Mouse (Mus musculus) megakaryocyte, embryonic 14.5 days (primary cell): ENCODE measurements at regions not wholly inside any gene's neighbourhood (a gene's known extent, or its start where the extent isn't known, plus 50 kb on each side); places are given as distances from the start of the nearest gene placed in this dataset.

ENCODE experiments used
- H3K27me3 ChIP-seq: replicated peaks from 2 replicates; pipeline ENCODE3; 2012; ENCODE audit warnings: inconsistent platforms
- H3K36me3 ChIP-seq: replicated peaks from 2 replicates; pipeline ENCODE3; 2012; ENCODE audit warnings: low read length, inconsistent platforms, mixed read lengths
- H3K4me1 ChIP-seq: 2 replicates; pipeline ENCODE4 v1.6.1; 2012; ENCODE audit warnings: inconsistent platforms
- H3K4me3 ChIP-seq: replicated peaks from 2 replicates; pipeline ENCODE3; 2012; ENCODE audit warnings: moderate library complexity, mild to moderate bottlenecking, inconsistent platforms
- H3K9me3 ChIP-seq: 2 replicates; pipeline ENCODE4 v1.6.1; 2012; ENCODE audit warnings: inconsistent platforms
- FLI1 ChIP-seq: IDR thresholded peaks from 2 replicates; pipeline ENCODE4 v1.6.1; 2012; ENCODE audit warnings: low read length, inconsistent platforms, mixed read lengths
- GATA1 ChIP-seq: IDR thresholded peaks from 3 replicates; pipeline ENCODE4 v1.6.1; 2012; ENCODE audit warnings: mixed read lengths, low read length, inconsistent platforms, borderline replicate concordance

- no peaks in the 10 kb centered on the region for H3K4me1 ChIP-seq
- TF ChIP-seq GATA1 (no peak), FLI1 (no peak)
- H3K9me3 ChIP-seq = peaks cover 17% of the 10 kb centered on the region
- no peaks in the 10 kb centered on the region for H3K27me3 ChIP-seq
- no peak overlapping the region for H3K4me3 ChIP-seq
- no peaks in the 10 kb centered on the region for H3K36me3 ChIP-seq
These were observed 59.0 kb upstream of the Ntm start for GRCm38 (mm10) chr9:30021981-30022380.

GRCm38 (mm10) chr9:30025275-30025674 is 62.3 kb upstream of the Ntm start:
- Histone ChIP-seq H3K27me3 (no peaks in the 10 kb centered on the region), H3K9me3 (peaks cover 23% of the 10 kb centered on the region), H3K36me3 (no peaks in the 10 kb centered on the region), H3K4me1 (no peaks in the 10 kb centered on the region), H3K4me3 (no peak overlapping the region)
- TF ChIP-seq FLI1 (no peak), GATA1 (no peak)

GRCm38 (mm10) chr9:30026939-30027338 is 64.0 kb upstream of the Ntm start:
- TF ChIP-seq GATA1 = no peak
- no peak for TF ChIP-seq FLI1
- Histone ChIP-seq H3K4me1 (no peaks in the 10 kb centered on the region), H3K4me3 (no peak overlapping the region), H3K9me3 (peaks cover 34% of the 10 kb centered on the region), H3K36me3 (no peaks in the 10 kb centered on the region), H3K27me3 (no peaks in the 10 kb centered on the region)

GRCm38 (mm10) chr9:30040396-30040795 is 77.5 kb upstream of the Ntm start:
- no peaks in the 10 kb centered on the region for H3K27me3 ChIP-seq
- no peak overlapping the region for H3K4me3 ChIP-seq
- no peaks in the 10 kb centered on the region for H3K9me3 ChIP-seq
- H3K36me3 ChIP-seq = no peaks in the 10 kb centered on the region
- TF ChIP-seq GATA1 (no peak), FLI1 (no peak)
- H3K4me1 ChIP-seq = no peaks in the 10 kb centered on the region

GRCm38 (mm10) chr9:30064551-30064950 is 101.6 kb upstream of the Ntm start:
- H3K36me3 ChIP-seq = no peaks in the 10 kb centered on the region
- no peaks in the 10 kb centered on the region for H3K27me3 ChIP-seq
- H3K4me1 ChIP-seq = no peaks in the 10 kb centered on the region
- H3K4me3 ChIP-seq = no peak overlapping the region
- peaks cover 44% of the 10 kb centered on the region for H3K9me3 ChIP-seq
- TF ChIP-seq GATA1 = no peak
- no peak for TF ChIP-seq FLI1

- Histone ChIP-seq H3K9me3 (peaks cover 29% of the 10 kb centered on the region), H3K4me3 (no peak overlapping the region), H3K27me3 (no peaks in the 10 kb centered on the region), H3K36me3 (no peaks in the 10 kb centered on the region), H3K4me1 (no peaks in the 10 kb centered on the region)
- TF ChIP-seq GATA1 = no peak
- TF ChIP-seq FLI1 = no peak
These were observed 105.0 kb upstream of the Ntm start for GRCm38 (mm10) chr9:30067980-30068379.

GRCm38 (mm10) chr9:30075233-30075632 is 112.3 kb upstream of the Ntm start:
- Histone ChIP-seq H3K36me3 (no peaks in the 10 kb centered on the region), H3K4me3 (no peak overlapping the region), H3K27me3 (no peaks in the 10 kb centered on the region), H3K9me3 (peaks cover 13% of the 10 kb centered on the region), H3K4me1 (no peaks in the 10 kb centered on the region)
- TF ChIP-seq FLI1 (no peak), GATA1 (no peak)

- TF ChIP-seq GATA1 (no peak), FLI1 (no peak)
- H3K4me3 ChIP-seq = no peak overlapping the region
- H3K36me3 ChIP-seq = no peaks in the 10 kb centered on the region
- H3K27me3 ChIP-seq = no peaks in the 10 kb centered on the region
- no peaks in the 10 kb centered on the region for H3K4me1 ChIP-seq
- H3K9me3 ChIP-seq = peaks cover 13% of the 10 kb centered on the region
These were observed 113.1 kb upstream of the Ntm start for GRCm38 (mm10) chr9:30076006-30076405.

- TF ChIP-seq FLI1 = no peak
- TF ChIP-seq GATA1 = no peak
- no peaks in the 10 kb centered on the region for H3K36me3 ChIP-seq
- peaks cover 13% of the 10 kb centered on the region for H3K9me3 ChIP-seq
- no peak overlapping the region for H3K4me3 ChIP-seq
- no peaks in the 10 kb centered on the region for H3K27me3 ChIP-seq
- H3K4me1 ChIP-seq = no peaks in the 10 kb centered on the region
These were observed 113.5 kb upstream of the Ntm start for GRCm38 (mm10) chr9:30076482-30076881.

- no peak overlapping the region for H3K4me3 ChIP-seq
- TF ChIP-seq FLI1 (no peak), GATA1 (no peak)
- H3K4me1 ChIP-seq = no peaks in the 10 kb centered on the region
- no peaks in the 10 kb centered on the region for H3K36me3 ChIP-seq
- 0 out of 2 replicates have a peak, but pooled peaks cover 20% of the 10 kb centered on the region for H3K9me3 ChIP-seq
- H3K27me3 ChIP-seq = no peaks in the 10 kb centered on the region
These were observed 139.0 kb upstream of the Ntm start for GRCm38 (mm10) chr9:30101942-30102341.

- no peaks in the 10 kb centered on the region for H3K9me3 ChIP-seq
- TF ChIP-seq GATA1 (no peak), FLI1 (no peak)
- no peaks in the 10 kb centered on the region for H3K27me3 ChIP-seq
- H3K36me3 ChIP-seq = no peaks in the 10 kb centered on the region
- H3K4me1 ChIP-seq = no peaks in the 10 kb centered on the region
- H3K4me3 ChIP-seq = no peak overlapping the region
These were observed 159.4 kb upstream of the Ntm start for GRCm38 (mm10) chr9:30122371-30122770.

GRCm38 (mm10) chr9:30129151-30129550 is 166.2 kb upstream of the Ntm start:
- Histone ChIP-seq H3K36me3 (no peaks in the 10 kb centered on the region), H3K27me3 (no peaks in the 10 kb centered on the region), H3K4me3 (no peak overlapping the region), H3K4me1 (no peaks in the 10 kb centered on the region), H3K9me3 (no peaks in the 10 kb centered on the region)
- no peak for TF ChIP-seq FLI1
- TF ChIP-seq GATA1 = no peak
